Mouse (Mus musculus): ENCODE results near the gene Rabgap1l.

GRCm38 (mm10) chr1:160811930-160812329 lies 18.9 kb upstream of the Rabgap1l start:
- TF ChIP-seq CTCF (IDR thresholded peaks at IDR 0.05; ENCODE audit: borderline replicate concordance, control insufficient read depth, extremely low read depth, insufficient read depth, low read length, poor library complexity) (no peak), POLR2A (IDR thresholded peaks at IDR 0.05; ENCODE audit: control insufficient read depth, extremely low read depth, insufficient read depth, low read length, poor library complexity) (no peak)

Data from thymus, adult 2 months (tissue).